Mouse (Mus musculus): ENCODE measurements around the gene Zdhhc1.

Zdhhc1 gene

GRCm38 (mm10) chr8:105455218-105455617 is 41.5 kb downstream of the Zdhhc1 start:
- no peak for DNase-seq (ENCODE audit: low spot score)

DNA sequence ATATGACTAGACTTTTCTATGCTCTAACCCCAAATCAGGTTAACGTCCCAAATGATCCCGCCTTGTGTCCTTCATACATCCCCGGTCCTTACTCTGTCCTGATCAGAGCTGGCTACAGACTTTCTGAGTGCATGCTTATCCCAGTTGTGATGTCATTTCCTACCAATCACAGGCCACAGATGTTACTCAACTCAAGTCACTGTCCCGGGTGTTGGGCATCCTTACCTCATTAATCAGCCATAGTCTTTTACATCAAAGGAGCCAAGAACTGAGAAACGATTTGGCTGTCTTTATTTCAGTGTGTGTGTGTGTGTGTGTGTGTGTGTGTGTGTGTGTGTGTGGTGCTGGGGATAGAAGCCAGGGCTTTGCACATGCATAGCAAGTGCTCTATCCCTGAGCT is 42.6 kb downstream of the Zdhhc1 start:
- no peak for DNase-seq (ENCODE audit: low spot score)

- no peak for DNase-seq (ENCODE audit: low spot score)
Observed at GRCm38 (mm10) chr8:105453296-105453695, 43.4 kb downstream of the Zdhhc1 start.

DNA sequence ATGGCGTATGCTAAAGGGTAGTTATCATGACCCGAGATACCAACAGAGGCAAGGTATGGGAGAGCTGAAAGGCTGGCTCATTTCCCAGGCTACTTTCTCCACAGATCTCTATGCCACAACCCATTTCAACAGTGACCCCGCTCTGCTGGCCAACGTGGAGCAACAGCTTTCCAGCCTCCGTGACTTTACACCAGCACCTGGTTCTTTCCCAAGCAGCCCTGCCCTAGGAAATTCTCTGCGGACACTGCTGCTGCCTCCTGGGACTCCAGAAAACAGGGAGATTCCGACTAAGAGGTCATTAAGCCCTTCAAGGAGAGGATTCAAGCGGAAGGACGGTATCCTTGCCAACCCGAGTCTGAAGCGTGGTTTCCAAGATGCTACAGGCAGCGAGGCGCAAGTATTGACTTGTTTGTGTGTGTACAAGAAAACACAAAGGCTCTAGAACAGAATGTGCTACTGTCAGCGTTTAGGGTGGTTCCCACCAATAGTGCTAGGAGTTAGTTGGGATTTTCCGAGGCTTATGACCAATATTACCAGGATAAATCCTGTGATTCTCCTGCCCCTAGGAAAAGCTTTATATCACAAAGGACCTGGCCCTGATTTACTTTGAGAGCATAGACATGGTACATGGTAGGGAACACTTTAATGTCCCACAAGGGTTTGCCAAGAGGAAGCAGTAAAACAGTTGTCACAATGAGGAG is 44.6 kb downstream of the Zdhhc1 start:
- no peak for DNase-seq (ENCODE audit: low spot score)

GRCm38 (mm10) chr8:105450977-105451376 is 45.7 kb downstream of the Zdhhc1 start:
- no peak for DNase-seq (ENCODE audit: low spot score)

- no peak for DNase-seq (ENCODE audit: low spot score)
Observed at GRCm38 (mm10) chr8:105448596-105448995, 48.1 kb downstream of the Zdhhc1 start.

DNA sequence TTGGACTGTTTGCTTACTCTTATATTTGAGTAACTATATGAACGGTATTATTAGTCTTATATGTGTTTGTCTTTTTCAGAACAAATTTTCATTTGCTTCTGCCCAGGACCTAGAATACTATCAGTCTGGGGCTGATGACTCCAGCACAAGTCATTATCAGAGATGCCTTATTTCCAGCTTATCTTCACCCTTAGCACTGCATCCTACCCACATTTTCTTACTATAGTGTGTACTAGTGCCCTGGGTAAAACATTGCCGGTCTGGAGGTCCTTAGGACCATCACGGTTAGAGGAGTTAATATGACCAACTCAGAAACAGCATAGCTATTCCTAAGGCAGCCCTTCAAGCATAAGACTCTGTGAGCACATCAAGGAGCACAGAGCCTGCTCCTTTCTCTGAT is 48.5 kb downstream of the Zdhhc1 start:
- DNase-seq (ENCODE audit: low spot score) = no peak

- DNase-seq (ENCODE audit: low spot score) = no peak
Observed at GRCm38 (mm10) chr8:105446127-105446552, 50.6 kb downstream of the Zdhhc1 start.

GRCm38 (mm10) chr8:105445296-105446126 is 51.2 kb downstream of the Zdhhc1 start:
- DNase-seq (ENCODE audit: low spot score) = no peak

- DNase-seq (ENCODE audit: low spot score) = no peak
Observed at GRCm38 (mm10) chr8:105442661-105443060, 54.0 kb downstream of the Zdhhc1 start.

DNA sequence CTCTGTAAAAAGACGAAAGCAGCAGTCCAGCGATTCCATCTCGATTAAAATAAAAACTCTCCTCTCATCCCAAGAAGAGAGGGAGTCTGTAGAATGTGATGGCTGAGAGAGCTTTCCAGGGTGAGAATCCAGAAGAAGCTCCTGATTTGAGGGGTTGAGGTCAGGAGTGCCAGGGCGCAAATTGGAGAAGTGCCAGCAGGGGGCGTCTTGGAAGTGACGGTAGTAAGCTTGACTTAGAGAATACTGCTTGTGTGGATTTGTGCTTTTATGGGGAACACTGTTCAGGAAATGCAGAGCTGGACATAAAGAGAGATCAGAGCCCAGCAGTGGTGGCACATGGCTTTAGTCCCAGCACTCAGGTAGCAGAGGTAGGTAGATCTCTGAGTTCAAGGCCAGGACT is 55.3 kb downstream of the Zdhhc1 start:
- no peak for DNase-seq (ENCODE audit: low spot score)

DNA sequence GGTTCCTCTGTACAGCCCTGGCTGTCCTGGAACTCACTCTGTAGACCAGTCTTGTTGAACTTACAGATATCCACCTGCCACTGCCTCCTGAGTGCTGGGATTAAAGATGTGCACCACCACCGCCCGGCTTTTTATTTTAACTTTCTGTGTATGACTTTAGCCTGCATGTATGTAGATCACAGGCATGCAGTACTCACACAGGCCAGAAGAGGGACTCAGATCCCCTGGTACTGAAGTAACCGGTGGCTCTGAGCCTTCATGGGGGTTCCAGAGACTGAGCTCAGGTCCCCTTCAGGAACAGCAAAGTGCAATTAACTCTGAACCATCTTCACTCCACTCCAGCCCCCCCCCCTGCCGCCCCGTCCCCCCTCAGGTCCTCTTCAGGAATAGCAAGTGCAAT is 57.8 kb downstream of the Zdhhc1 start:
- DNase-seq (ENCODE audit: low spot score) = no peak

DNA sequence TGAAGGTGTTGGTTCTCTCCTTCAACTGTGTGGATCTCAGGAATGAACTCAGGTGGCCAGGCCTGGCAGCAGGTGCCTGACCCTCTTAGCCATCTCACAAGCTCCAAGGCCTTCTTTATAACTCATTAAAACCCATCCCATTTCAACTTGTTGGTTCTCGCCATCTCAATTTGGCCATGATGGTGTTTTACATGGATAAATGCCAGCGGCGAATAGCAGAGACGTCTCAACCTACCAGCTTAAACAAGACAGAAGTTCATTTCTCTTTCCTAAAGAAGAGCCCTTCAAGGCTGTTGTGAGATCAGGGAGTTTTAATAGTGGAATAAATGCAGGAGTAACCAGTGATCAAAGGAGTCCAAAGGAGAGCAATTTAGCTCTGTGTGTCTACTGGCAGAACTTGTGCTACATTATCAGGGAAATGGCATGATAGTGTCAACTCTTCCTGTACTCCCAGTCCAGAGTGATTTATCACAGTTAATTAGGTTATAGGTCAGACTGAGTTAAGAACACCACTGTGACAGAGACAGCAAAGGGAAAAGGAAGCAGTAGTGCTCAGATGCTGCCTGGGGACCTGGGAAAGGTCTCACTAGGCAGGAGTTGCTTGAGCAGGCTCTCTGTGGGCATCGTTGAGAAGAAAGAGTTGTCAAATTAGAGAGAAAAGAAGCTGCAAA is 59.5 kb downstream of the Zdhhc1 start:
- no peak for DNase-seq (ENCODE audit: low spot score)

- DNase-seq (ENCODE audit: low spot score) = no peak
Observed at GRCm38 (mm10) chr8:105436218-105436617, 60.5 kb downstream of the Zdhhc1 start.

DNA sequence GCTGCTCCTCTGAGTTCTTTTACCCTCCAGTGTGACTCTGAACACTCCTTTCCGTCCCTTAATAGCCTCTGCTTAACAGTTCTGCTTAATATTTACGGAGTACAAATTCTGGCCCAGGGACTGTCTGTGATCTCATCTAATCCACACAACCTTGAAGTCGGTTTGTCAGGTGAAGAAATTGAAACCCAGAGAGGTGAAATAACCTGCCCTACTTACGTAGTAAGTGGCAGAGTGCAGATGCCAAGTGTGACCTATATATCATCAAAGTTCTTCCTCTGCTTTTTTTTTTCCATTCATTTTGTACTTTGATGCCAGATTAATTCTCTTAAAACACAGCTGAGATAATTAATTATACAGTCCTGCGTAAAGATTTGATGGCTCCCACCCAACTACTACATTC is 62.6 kb downstream of the Zdhhc1 start:
- DNase-seq (ENCODE audit: low spot score) = no peak

DNA sequence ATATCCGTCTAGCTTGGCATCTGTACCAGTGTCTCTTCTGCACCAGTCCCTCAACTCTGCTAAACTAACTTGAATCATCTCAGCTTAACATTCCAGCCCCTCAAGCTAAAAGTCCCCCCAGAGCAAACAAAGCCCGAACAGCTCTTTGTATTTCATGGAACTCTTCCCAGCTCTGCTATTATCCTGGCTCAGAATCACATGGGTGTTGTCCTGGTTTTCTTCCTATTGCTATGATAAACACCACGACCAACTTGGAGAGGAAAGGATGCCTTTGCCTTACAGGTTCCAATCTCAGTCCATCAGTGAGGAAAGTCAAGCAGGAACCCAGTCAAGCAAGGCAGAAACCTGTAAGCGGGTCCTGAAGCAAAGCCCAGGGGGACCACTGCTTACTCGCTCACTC is 63.2 kb downstream of the Zdhhc1 start:
- DNase-seq (ENCODE audit: low spot score) = no peak

DNA sequence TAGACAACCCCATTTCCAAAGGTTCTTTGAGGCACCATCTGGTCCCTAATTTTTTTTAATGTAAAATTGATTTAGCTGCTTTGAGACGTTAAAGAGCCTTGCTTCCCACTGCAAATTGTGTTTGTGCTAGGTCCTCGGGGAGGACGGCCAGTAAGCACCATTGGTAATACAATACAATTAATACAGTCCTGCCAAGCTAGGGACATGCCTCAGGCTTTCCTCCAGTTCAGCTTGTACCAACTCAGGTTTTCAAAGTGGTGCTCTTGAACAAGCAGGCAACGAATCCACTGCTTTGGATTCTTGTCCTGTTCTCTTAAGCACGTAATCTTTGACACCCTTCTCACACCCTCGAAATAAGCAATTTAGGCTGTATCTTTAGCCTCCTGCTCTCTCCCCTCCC is 63.7 kb downstream of the Zdhhc1 start:
- DNase-seq (ENCODE audit: low spot score) = no peak

GRCm38 (mm10) chr8:105431743-105432515 is 64.8 kb downstream of the Zdhhc1 start:
- no peak for DNase-seq (ENCODE audit: low spot score)

GRCm38 (mm10) chr8:105426878-105427277 is 69.8 kb downstream of the Zdhhc1 start:
- DNase-seq (ENCODE audit: low spot score) = no peak

All from ovary, postnatal 10 days (tissue).